ENCODE assay signal across 9 mouse cellular contexts in the genomic region with DNA sequence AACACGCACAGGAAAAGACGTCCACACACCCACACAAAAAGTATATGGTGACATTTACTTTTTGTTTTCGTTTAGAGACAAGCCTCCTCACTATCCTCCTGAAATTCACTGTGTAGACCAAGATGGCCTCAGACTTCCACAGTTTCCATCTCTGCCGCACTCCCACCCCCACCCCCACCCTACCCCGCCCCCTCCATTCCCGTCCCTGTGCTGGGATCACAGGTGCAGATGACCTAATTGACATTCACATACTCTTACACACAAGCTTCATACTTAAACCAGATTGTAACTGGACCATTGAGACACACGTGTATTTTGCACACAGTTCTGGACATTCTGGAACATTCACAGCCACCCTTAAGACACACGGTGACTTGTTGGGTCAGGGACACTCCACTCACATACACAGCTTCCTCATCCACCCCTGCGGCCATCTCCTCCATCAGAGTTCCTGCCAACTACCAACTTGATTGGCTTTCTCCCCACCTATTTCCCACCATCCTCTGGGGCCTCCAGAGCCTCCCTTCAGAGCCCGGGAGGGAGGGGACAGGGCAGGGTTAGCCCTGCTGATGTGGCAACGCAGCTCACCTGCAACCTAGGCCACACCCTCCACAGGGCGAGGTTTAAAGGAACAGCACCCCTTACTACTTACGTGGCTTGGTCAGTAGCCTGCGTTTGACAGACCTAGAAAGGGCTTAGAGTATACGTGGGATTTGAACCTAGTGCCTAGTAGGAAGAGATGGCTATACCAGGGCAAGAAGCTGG. TPM values are rescaled to one million over a fixed set of nuclear protein-coding genes. Genes with fewer than 3 reads are reported as not detected.
DNase-seq lines count a peak whose midpoint lies in the region; ATAC-seq and TF ChIP-seq lines count a peak whose summit lies in the region.
"Had no signal": no experiment of that assay in that cellular context is flagged by ENCODE, and none has a peak within 500 bp of the region (broad histone marks: within the 10 kb centered on the region; RNA-seq: fewer than 3 reads in every experiment).

No protein-coding gene starts in this region.

- no peak for TF ChIP-seq CTCF in ES-Bruce4 (IDR thresholded peaks at IDR 0.05; ENCODE audit: low read depth, low read length)

- no peaks in the 10 kb centered on the region for H3K4me1 ChIP-seq in ES-Bruce4 (ENCODE audit: control insufficient read depth, insufficient read depth, low read length)
- H3K4me1 ChIP-seq in lung, embryonic 16.5 days (replicated peaks; ENCODE audit: control insufficient read depth, insufficient read depth, low read length): peaks cover 10% of the 10 kb centered on the region

- peak overlapping the region; percentile 26 for H3K9ac ChIP-seq in ES-Bruce4 (ENCODE audit: low read depth, poor library complexity, severe bottlenecking)
- H3K9ac ChIP-seq in lung, embryonic 16.5 days (ENCODE audit: low read length): no peak overlapping the region

- WGBS in lung, embryonic 16.5 days: 16% methylated on average over 15 of the region's 15 CpGs

- 0 out of 2 replicates have a peak, but pooled peaks have one; percentile 4 for ATAC-seq in cerebellum, adult (ENCODE audit: insufficient number of reproducible peaks, low FRiP score, low TSS enrichment)
- ATAC-seq in lung, embryonic 16.5 days (ENCODE audit: low read depth): peak; percentile 93

- peak overlapping the region; percentile 68 for H3K27ac ChIP-seq in ES-Bruce4 (ENCODE audit: insufficient read depth, low read length)
- peak overlapping the region; percentile 75 for H3K27ac ChIP-seq in lung, embryonic 16.5 days (ENCODE audit: low read length)
- H3K27ac ChIP-seq: layer of hippocampus, adult 2 months had no signal

- peak overlapping the region; percentile 60 for H3K4me3 ChIP-seq in ES-Bruce4 (ENCODE audit: low read depth, low read length)
- H3K4me3 ChIP-seq in lung, embryonic 16.5 days (ENCODE audit: low read length): peak overlapping the region; percentile 27
- H3K4me3 ChIP-seq: layer of hippocampus, adult 2 months had no signal

- peak overlapping the region; percentile 37 for H3K4me2 ChIP-seq in lung, embryonic 16.5 days (ENCODE audit: low read depth, low read length)

- DNase-seq in cerebellum, postnatal 14 days: no peak
- DNase-seq in kidney, adult 18-20 months: peak; percentile 80
- DNase-seq in left cerebral cortex, adult 18-20 months (ENCODE audit: low spot score in 2 of 2): no peak
- no peak for DNase-seq in gastrocnemius, postnatal 25 days
- no peak for DNase-seq in thymus, postnatal 10 days (ENCODE audit: low spot score in 2 of 2)

- no peaks in the 10 kb centered on the region for H3K9me3 ChIP-seq in ES-Bruce4 (replicated peaks; ENCODE audit: control insufficient read depth, insufficient read depth, low read length, poor library complexity, severe bottlenecking)
- no peaks in the 10 kb centered on the region for H3K9me3 ChIP-seq in lung, embryonic 16.5 days (ENCODE audit: control insufficient read depth, low read length)

- TF ChIP-seq POLR2A in ES-Bruce4 (IDR thresholded peaks at IDR 0.05; ENCODE audit: insufficient read depth, low read length): peak; percentile 69

- 0 out of 2 replicates have a peak, but pooled peaks have one; percentile 59 for TF ChIP-seq EP300 in ES-Bruce4 (IDR thresholded peaks at IDR 0.05; ENCODE audit: insufficient read depth, low read depth, low read length)

- no peaks in the 10 kb centered on the region for H3K36me3 ChIP-seq in ES-Bruce4 (ENCODE audit: control insufficient read depth, insufficient read depth, low read length, poor library complexity, severe bottlenecking)
- no peaks in the 10 kb centered on the region for H3K36me3 ChIP-seq in lung, embryonic 16.5 days (ENCODE audit: control insufficient read depth, insufficient read depth, low read length)

- H3K27me3 ChIP-seq in ES-Bruce4 (ENCODE audit: control insufficient read depth, insufficient read depth, low read length, poor library complexity, severe bottlenecking): no peaks in the 10 kb centered on the region
- H3K27me3 ChIP-seq in lung, embryonic 16.5 days (ENCODE audit: control insufficient read depth, insufficient read depth, low read depth, low read length): no peaks in the 10 kb centered on the region

RNA-seq across cellular contexts. Expression of gene C77080, which starts 11.0 kb away (rescaled TPM):
- polyA plus RNA-seq in ES-Bruce4 (2011; ENCODE audit: insufficient read depth, insufficient read length, low read depth, missing spikeins): 50.2 and 55.1 TPM in 2 replicates
- 3.4 and 3.8 TPM in 2 replicates for polyA plus RNA-seq in lung, embryonic 16.5 days (2015; fragmentation: Nextera tagmentation; extraction: Ambion mirVana)
- 10 to 100 TPM; 23.1 to 24.0 TPM for total RNA-seq in left cerebral cortex, adult 18-20 months (2021)
- total RNA-seq in gastrocnemius, postnatal 25 days (2021): 1 to 10 TPM; 1.3 to 2.0 TPM

RNA-seq across cellular contexts. Expression of gene Sync, which starts 15.2 kb away (rescaled TPM):
- 0.87 and 0.90 TPM in 2 replicates for polyA plus RNA-seq in ES-Bruce4 (2011; ENCODE audit: insufficient read depth, insufficient read length, low read depth, missing spikeins)
- polyA plus RNA-seq in lung, embryonic 16.5 days (2015; fragmentation: Nextera tagmentation; extraction: Ambion mirVana): 0.50 and 0.75 TPM in 2 replicates
- total RNA-seq in left cerebral cortex, adult 18-20 months (2021): 1 to 10 TPM; 1.9 to 2.5 TPM
- total RNA-seq in gastrocnemius, postnatal 25 days (2021): 10 to 100 TPM; 40.2 to 44.7 TPM

Comparison
In these comparisons a context has a peak if more than half of its experiments do, and no peak if none do; other contexts are left out.
1. RNA of gene C77080, which starts 11.0 kb away (total RNA-seq): 23.1 to 24.0 TPM in left cerebral cortex, adult 18-20 months; 1.3 to 2.0 TPM in gastrocnemius, postnatal 25 days; every median in the first group is over 4 times any median in the second.
2. RNA of gene Sync, which starts 15.2 kb away (total RNA-seq): 40.2 to 44.7 TPM in gastrocnemius, postnatal 25 days; 1.9 to 2.5 TPM in left cerebral cortex, adult 18-20 months; every median in the first group is over 10 times any median in the second.